Mouse (Mus musculus): ENCODE measurements around the gene 1700020A23Rik.
A peak's percentile ranks its signal among the peaks of the same experiment; 100 is the strongest.

- TF ChIP-seq CTCF (IDR thresholded peaks at IDR 0.05; ENCODE audit: control insufficient read depth, insufficient read depth, low read length), result no peak
- TF ChIP-seq POLR2A (IDR thresholded peaks at IDR 0.05; ENCODE audit: borderline replicate concordance, control insufficient read depth, low read depth, low read length), result peak; percentile 95
Measured at GRCm38 (mm10) chr2:130449794-130450433, 44.9 kb downstream of the 1700020A23Rik start, which contains the start of gene Ptpra.
